Mouse (Mus musculus): ENCODE results near the gene Lsm4.

Lsm4 gene

DNA sequence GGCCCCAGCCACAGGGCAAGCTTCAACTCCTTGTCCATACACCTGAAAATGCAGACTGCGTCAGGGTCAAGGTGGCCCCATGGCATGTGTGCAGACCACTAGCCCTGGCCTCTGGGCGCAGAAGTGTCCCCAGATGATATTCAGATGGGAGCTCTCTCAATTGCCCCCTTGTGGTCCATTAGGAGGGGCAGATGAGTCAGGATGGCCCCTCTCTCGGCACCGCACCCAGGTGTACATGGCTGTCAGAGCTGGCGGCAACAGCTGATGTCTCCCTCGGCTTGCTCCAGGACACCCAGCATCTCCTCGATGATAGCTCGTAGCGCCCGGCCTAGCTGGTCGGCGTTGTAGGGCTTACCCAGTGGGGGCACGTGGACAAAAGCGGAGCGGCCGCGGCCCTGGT is 22.7 kb upstream of the Lsm4 start:
- DNase-seq: no peak

- DNase-seq: peak; percentile 74 to 76
These were observed 19.8 kb upstream of the Lsm4 start for GRCm38 (mm10) chr8:70653226-70653625.

DNA sequence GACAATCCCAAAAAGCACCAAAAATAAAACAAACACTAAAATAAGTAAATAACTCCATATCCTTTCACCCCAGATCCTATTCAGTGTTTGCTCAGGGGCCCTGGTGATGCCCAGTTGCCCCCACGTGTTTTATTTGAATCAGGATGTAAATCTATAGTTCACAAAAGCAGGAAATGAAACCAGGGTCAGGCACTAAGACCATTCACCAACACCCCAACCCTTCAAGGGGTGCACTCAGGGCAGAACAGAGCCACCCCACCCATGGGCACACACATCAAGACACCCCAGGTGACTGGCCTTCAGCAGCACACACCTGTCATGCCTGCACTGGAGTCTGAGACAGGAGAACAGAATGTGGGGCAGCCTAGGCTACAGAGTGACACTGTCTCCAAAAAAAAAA is 18.9 kb upstream of the Lsm4 start:
- DNase-seq: peak in 1 of 2 experiments; percentile 4

- no peak for DNase-seq
These were observed 17.6 kb upstream of the Lsm4 start for GRCm38 (mm10) chr8:70655469-70655868.

DNA sequence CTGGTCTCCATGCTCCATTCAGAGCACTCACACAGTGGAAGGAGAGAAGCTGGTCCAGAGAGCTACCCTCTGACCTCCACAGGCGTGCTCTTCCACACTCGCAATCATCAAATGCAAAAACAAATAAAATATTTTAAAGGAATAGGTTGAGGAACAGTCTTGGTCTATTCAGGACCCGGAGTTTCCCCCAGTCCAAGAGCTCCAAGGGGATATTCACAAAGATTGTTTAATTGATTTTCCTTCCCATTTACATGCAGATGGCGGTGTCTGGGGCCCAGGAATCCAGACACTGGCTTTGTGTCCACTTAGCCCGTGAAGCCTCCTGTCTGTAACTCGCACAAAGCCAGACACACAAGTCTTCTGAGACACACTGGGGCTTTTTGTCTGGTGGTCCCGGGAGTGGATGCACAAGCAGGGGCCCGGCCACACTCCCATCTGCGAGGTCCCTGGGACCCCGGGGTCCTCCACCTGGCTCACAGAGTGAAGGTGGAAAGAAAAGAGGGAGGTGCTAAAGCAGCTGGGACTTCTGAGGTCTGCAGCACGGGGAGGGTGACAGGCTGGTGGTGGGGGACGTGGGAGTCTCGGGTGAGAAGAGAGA is 16.8 kb upstream of the Lsm4 start:
- no peak for DNase-seq

DNA sequence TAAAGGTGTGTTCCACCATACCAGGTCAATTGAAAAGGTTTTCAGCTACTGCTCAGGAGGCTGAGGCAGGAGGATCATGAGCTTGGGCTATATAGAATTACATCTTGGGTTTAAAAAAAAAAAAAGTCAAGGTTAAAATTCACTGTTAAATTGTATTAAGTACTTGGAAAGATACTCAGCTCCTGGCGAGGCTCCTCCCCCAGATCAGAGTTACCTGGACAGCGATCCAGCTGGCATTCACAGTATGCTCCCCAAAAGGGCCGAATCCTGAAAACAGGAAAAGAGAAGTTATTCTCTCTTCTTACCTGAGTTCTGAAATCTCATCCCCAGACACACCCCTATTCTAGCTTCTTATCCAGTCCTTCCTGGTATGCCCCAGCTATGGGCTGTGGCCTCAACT is 15.8 kb upstream of the Lsm4 start:
- DNase-seq: no peak

DNA sequence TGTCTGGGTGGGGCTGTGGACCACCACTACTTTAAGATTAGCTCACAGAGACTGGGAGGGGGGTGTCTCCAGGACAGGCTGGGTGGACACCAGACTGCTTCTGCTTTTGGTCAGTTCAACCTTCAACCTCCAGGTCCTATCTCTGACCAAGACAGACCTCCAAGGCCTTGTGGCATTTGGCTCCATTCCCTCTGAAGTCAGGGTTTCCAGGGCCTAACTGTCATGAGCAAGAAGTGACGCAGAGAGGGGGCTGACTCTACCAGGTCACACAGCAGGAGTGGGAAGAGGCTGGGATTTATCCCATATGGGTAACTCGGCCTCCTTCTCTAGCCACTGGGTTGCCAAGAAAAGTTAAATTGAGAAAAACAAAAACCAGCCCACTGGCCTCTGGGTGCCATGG is 15.3 kb upstream of the Lsm4 start:
- no peak for DNase-seq

- peak; percentile 69 to 77 for DNase-seq
These were observed 14.0 kb upstream of the Lsm4 start for GRCm38 (mm10) chr8:70658897-70659603.

DNA sequence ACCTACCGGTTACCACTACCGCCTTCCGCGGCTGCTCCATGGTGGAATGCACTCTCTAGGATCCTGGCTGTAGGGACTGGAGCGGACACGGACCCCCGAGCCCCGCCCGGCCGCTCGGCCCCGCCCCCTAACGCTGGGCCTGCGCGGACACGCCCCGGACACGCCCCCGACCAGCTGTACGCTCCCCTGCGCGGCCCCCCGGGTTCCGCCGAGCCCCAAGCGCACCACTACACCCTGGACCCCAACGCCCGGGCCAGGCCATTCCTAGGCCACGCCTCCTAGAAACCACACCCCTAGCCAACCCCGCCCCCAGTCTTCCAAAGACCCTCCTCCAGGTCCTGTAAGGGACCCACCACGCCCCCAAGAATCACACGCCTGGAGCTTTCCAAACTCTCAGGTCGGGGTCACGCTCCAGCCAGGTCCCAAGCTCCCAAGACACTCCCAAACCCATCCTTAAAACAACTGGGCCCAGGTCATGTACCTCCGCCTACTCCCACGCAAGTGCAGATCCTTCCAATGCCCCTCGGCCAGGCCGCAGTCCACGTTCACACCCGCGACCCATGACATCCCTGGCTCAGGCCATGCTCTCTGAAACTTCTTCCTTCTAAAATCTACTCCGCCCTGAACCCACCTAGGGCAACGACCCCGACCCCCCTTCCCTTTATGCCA is 13.3 kb upstream of the Lsm4 start:
- DNase-seq: peak; percentile 92 to 94

- DNase-seq: peak; percentile 70 to 79
These were observed 12.7 kb upstream of the Lsm4 start, which contains the start of gene Pgpep1 for GRCm38 (mm10) chr8:70660273-70660725. TSS of gene Pgpep1 (minus strand) at chr8:70660388.

GRCm38 (mm10) chr8:70663691-70664090 is 9.4 kb upstream of the Lsm4 start:
- no peak for DNase-seq

- DNase-seq: no peak
These were observed 8.4 kb upstream of the Lsm4 start for GRCm38 (mm10) chr8:70664631-70665030.

- no peak for DNase-seq
These were observed 7.4 kb upstream of the Lsm4 start for GRCm38 (mm10) chr8:70665599-70665998.

DNA sequence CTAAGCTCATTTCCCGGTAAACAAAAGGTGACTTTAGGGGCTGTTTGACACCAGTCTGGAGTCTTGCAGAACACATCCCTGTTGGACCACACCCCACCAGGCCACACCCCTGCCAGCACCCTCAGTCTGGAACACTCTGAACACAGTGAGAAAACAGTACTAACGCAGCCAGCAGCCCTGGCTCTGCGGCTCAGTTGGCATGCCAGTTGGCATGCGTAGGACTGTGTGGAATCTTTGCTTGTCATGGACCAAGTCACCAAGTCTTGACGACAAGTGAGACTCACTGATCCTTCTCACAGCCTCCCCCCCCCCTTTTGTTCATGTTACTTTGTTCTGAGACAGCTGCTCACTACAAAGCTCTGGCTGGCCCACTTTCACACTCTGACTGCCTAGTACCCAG is 6.0 kb upstream of the Lsm4 start:
- DNase-seq: peak; percentile 66 to 79

DNA sequence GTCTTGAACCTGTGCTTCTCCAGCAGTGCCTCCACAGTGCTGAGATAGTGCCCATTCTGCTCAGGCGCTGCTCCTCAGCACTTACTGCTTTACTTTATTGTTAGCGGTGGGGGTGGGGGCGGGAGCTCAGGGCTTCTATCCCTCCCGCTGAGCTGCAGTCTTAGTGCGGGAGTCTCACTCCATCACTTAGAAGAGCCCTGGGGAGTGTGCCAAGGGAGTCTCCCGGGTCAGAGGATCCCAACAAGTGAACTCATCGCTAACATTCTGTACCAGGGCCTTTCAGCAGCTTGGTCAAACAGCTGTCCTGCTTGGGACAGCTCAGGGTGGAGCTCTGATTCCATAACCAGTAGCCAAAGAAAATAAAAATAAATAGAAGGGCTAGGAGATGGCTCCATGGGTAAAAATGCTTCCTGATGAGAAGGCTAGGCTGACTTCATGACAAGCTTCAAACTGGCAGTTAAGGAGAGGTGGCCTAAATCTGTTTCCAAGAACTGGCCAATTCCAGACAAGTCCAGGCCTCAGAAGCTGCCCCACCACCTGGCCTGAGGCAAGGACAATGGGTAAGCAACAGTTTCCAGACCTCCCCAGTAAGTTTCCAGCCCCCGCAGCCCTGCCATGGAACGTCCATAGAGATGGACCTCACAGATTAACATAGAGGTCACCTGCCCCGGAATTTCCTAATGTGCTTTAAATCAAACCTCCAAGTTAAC is 1.3 kb upstream of the Lsm4 start:
- peak in 1 of 2 experiments; percentile 60 for DNase-seq

DNA sequence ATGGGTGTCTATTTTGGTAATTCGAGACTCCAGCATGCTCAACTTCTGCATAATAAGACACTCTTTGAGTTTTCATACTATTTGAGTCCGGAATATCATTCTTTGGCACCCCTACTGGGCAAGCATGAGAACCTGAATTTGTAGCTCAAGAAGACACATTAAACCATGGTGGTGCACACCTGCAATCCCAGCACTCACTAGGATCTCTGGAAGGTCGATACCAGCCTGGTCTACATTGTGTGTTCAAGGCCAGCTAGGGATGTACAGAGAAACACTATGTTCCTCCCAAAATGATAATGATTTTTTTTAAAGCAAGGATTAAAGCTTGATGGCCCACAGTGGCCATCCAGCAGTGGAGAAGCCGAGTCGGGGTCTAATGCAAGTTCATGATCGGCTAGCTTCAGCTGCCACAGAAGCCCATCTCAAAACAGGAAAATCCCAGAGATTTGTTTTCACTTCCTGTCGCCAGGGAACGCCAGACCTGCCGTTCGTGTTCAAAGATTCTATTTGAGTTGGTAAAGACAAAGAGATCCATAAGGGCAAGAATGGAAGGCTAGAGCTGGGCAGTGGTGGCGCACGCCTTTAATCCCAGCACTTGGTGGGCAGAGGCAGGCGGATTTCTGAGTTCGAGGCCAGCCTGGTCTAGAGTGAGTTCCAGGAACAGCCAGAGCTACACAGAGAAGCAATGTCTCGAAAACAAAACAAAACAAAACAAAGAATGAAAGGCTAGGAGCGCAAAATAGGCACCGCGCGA is 546 bp upstream of the Lsm4 start:
- DNase-seq: no peak

DNA sequence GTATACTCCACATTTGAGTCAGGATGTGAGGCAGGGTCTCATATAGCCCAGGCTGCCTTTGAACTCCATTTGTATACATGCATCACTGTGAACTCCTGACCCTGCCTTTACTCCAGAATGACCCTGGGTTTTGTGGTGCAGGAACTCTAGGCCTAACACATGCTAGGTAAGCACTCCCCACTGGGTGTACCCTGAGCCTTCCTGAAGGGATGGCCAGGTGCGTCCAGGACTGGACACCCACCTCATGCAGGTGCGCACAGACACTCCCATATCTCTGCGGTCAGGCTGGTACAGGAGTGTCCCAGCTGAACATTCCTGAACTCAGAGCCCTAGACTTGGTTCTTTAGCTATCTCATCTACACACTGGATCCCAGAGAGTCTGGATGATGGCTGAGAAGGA is 1.1 kb downstream of the Lsm4 start:
- no peak for DNase-seq

DNA sequence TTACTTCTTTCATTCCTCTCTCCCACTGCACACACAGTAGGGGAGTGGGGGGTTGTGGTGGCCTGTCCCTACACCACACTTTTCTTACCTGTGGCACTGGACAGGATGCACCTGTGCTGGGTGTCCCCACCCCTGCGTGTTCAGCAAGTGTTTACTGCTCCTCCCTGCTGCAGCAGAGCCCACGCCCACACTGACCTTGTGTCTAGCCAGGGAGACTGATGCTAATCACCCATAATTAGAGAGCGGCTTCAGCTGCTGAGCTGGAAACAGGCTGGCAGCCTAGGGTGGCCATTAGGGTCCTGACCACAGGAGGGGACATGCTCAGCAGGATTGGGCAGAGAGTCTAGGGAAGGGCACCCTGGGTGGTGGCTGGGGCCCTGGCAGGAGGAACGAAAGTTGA is 1.7 kb downstream of the Lsm4 start:
- DNase-seq: no peak

DNA sequence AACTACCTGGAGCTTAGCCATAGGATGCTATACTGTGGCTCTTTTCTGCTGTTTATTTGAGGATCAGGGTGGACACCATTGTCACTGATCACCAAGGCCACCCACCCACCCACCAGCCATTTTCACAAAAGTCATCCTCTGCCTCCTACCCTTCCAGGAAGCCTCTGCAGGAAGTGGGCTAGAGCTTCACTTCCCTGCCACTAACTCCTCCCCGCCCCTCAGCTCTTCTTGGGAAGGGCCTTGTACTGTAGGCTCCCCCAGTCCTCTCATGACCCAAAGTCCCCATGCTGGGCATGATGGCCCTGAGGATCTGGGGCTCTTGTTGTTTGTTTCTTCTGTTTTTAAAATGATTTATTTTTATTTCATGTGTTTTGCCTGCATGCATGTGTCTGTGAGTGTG is 2.3 kb downstream of the Lsm4 start:
- DNase-seq: no peak

GRCm38 (mm10) chr8:70677451-70678080 is 4.5 kb downstream of the Lsm4 start:
- DNase-seq: no peak

- no peak for DNase-seq
These were observed 5.6 kb downstream of the Lsm4 start for GRCm38 (mm10) chr8:70678679-70679078.

- no peak for DNase-seq
These were observed 6.4 kb downstream of the Lsm4 start for GRCm38 (mm10) chr8:70679404-70679803.

Data from lung, adult 18-20 months (tissue).